Mouse (Mus musculus): ENCODE data around the gene Olfr584.

Gene Olfr584

DNA sequence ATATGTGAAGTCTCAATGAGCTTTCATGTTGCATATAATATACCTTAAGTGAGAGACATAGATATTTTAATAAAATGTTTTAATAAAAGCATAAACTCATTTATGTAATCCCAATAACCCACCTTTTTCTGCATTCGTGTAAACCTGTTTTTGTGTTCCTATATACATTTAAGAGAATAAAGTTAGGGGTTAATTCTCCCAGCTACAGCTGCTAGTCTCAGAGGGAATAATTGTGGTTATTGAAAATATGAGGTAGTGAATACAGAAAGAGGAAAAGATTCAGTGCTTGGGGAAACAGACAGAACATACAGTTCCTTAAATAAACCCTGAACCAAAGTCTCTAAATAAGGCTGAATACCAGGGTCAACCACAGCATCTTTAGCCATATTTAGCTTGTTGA lies at the start of gene Olfr584:
Gene Olfr584 (plus strand): TSS at position 301 of the 400 bp plus-strand sequence.
- DNase-seq, result no peak

- no peak for DNase-seq
Measured at GRCm38 (mm10) chr7:103037724-103038123, 44.0 kb upstream of the Olfr584 start, which contains the start of gene Olfr582. TSS of gene Olfr582 (plus strand) at chr7:103038024.

- no peak for DNase-seq
Measured at GRCm38 (mm10) chr7:103051000-103051399, 30.7 kb upstream of the Olfr584 start, which contains the start of gene Olfr583. TSS of gene Olfr583 (plus strand) at chr7:103051300.

DNA sequence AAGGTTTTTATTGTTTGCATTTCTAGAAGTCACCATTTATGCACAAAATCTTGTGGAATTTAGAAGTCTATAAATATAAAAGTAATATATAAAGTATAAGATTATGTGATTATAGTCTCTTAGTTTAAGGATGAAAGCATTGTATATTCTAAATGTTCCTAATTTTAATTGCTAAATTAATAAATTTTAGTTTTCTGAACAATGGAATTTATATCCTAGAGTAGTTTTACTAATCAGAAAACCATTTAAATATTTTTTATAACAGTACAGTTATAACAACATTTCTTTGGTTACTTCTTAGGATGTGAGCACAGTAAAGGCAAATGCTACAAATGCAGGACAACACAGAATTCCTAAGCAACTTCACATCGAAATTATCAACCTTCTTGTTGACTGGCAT lies 15.7 kb downstream of the Olfr584 start, which contains the start of gene Olfr585:
Gene Olfr585 (plus strand): TSS at position 301 of the 400 bp plus-strand sequence.
- no peak for DNase-seq

DNA sequence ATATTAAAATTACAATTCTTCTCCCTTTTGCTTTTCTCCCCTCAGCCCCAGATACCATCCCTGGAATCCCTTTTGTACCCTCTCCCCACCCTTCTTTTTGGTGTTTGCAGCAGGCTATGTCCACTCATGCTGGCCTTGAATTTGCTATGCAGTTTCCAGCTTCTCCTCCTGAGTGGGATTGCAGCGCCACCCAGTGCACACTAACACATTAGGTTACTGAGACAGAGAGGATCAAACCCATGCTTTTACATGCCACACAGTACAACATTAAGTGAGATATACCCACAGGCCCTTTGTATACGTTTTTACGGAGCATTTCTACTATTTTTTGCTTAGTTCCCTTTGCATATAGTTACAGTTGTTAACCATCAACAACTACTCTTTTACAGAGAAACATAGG lies 37.7 kb downstream of the Olfr584 start:
- DNase-seq, result no peak

DNA sequence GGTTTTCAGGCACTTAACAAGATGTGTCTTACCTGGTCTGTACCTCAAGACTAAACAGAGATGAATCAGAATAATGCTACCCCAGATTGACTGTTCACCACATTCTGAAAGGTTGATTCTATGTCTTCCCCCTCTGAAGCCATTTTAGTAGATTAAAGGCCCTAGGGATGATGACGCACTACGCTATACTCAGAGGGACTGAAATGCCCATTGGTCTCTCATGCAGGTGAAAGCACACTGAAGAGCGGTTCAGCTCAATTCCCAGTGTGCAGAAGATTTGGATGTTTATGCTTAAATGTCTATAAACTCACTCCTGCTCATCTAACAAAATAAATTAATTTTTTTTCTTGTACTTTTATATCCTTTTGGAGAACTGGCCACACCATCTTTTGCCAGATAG lies 43.9 kb downstream of the Olfr584 start, which contains the start of gene Olfr586:
Gene Olfr586 (minus strand): TSS at position 101 of the 400 bp plus-strand sequence.
- no peak for DNase-seq
